Comparison of ENCODE assay signal across 21 mouse cellular contexts in the genomic region with DNA sequence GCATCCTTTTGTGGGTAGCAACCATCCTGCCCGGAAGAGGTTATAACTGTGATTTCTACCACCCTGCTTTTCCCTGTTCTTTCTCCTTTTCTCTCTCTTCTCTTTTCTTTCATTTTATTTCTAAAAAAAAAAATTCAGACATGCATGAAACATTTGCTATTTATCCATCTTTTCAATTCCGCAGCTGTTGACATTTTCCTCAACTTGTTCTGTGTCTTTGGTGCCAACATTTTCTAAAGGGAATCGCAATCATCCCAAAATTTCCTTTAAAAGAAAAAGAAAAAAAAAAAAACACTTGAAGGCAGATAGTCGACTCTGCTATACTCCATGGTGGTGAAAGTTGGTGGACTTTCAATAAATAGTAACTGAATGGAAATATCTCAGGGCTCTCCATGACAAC. TPM values are rescaled to one million over a fixed set of nuclear protein-coding genes. Genes with fewer than 3 reads are reported as not detected.
"Had no signal": no experiment of that assay in that cellular context is flagged by ENCODE, and none has a peak within 500 bp of the region (broad histone marks: within the 10 kb centered on the region; RNA-seq: fewer than 3 reads in every experiment).

No protein-coding gene starts in this region.

- DNase-seq: liver, postnatal 0 days; lung, adult 2 months; right cerebral cortex, postnatal 14 days; thymus, adult 18-20 months; thymus, postnatal 14 days; thymus, postnatal 4 days had no signal

- H3K9ac ChIP-seq: liver, postnatal 0 days; lung, embryonic 15.5 days; midbrain, embryonic 13.5 days; midbrain, embryonic 15.5 days; neural tube, embryonic 12.5 days; stomach, embryonic 15.5 days had no signal

- H3K27ac ChIP-seq: lung, embryonic 15.5 days; macrophage; midbrain, embryonic 13.5 days; midbrain, embryonic 15.5 days; neural tube, embryonic 12.5 days; stomach, embryonic 15.5 days; stomach, postnatal 0 days had no signal

- H3K27me3 ChIP-seq: lung, embryonic 15.5 days; midbrain, embryonic 13.5 days; midbrain, embryonic 15.5 days; neural tube, embryonic 12.5 days; stomach, embryonic 15.5 days had no signal

- H3K36me3 ChIP-seq: lung, embryonic 15.5 days; midbrain, embryonic 13.5 days; midbrain, embryonic 15.5 days; neural tube, embryonic 12.5 days; stomach, embryonic 15.5 days had no signal

- H3K4me3 ChIP-seq: lung, embryonic 15.5 days; megakaryocyte, embryonic 14.5 days; midbrain, embryonic 13.5 days; midbrain, embryonic 15.5 days; neural tube, embryonic 12.5 days; stomach, embryonic 15.5 days had no signal

- H3K4me1 ChIP-seq: midbrain, embryonic 13.5 days; midbrain, embryonic 15.5 days; neural tube, embryonic 12.5 days; stomach, embryonic 15.5 days had no signal

- H3K4me2 ChIP-seq: lung, embryonic 15.5 days; midbrain, embryonic 11.5 days; midbrain, embryonic 13.5 days; midbrain, embryonic 15.5 days; neural tube, embryonic 12.5 days; stomach, embryonic 15.5 days had no signal

- ATAC-seq: liver, postnatal 0 days; midbrain, embryonic 13.5 days; midbrain, embryonic 15.5 days had no signal

- H3K9me3 ChIP-seq: lung, embryonic 15.5 days; megakaryocyte, embryonic 14.5 days; midbrain, embryonic 13.5 days; midbrain, embryonic 15.5 days; neural tube, embryonic 12.5 days; stomach, embryonic 15.5 days had no signal

RNA-seq across cellular contexts. Expression of gene Ccn5, which starts 11.5 kb away (rescaled TPM):
- total RNA-seq: monocyte, adult 5-6 weeks; neutrophil, adult 5-6 weeks had no signal
- polyA plus RNA-seq: macrophage; stomach, embryonic 15.5 days had no signal

RNA-seq across cellular contexts. Expression of gene Kcnk15, which starts 44.3 kb away (rescaled TPM):
- total RNA-seq: megakaryocyte progenitor cell, adult 5-6 weeks; monocyte, adult 5-6 weeks; neutrophil, adult 5-6 weeks had no signal
- polyA plus RNA-seq: liver, postnatal 0 days; lung, adult 2 months; lung, embryonic 15.5 days; macrophage; midbrain, embryonic 11.5 days; spleen, adult 2 months; stomach, embryonic 15.5 days; stomach, postnatal 0 days; thymus, postnatal 0 days; urinary bladder, adult 2 months had no signal
